Mouse (Mus musculus): ENCODE measurements around the gene Prdx5.

The Prdx5 gene

DNA sequence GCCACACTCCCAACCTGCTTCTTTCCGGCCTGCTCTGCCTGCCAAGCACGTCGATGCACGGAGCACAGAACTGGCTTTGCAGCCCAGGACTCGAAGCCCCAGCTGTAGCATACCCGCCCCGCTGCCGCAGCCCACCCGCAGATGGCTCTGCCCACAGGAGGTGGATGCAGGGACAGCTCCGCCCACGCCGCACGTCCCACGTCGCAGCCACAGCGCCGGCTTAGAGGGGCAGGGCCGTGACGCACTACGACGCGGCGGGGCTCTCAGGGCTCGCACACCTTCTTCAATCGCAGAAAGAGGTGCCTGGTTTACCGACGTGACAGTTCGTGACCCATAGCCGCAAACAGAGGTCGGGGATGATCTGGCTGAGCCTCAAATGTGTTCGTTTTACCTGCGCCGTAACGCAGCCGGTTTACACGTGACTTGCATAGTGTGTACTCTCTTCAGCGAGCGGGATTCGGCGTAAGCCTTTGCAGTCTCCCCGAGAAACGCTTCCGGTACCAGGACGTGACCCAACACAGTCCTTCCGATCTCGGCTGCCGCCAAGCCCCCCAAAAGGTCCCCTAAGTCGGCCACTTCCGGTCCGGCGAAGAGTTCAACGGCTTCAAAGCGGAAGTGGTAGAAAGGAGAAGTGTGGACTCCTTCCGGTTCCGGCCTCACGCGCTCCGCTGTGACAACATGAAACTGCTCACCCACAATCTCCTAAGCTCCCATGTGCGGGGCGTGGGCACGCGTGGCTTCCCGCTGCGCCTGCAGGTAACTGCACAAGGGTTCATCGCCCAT, at the start of gene Prdx5, which contains the start of gene Trmt112:
Prdx5 (minus strand) TSS at position 600 of the 783 bp plus-strand sequence.
Trmt112 (plus strand) TSS at position 192 of the 783 bp plus-strand sequence.
- DNase-seq: peak; percentile 93

DNA sequence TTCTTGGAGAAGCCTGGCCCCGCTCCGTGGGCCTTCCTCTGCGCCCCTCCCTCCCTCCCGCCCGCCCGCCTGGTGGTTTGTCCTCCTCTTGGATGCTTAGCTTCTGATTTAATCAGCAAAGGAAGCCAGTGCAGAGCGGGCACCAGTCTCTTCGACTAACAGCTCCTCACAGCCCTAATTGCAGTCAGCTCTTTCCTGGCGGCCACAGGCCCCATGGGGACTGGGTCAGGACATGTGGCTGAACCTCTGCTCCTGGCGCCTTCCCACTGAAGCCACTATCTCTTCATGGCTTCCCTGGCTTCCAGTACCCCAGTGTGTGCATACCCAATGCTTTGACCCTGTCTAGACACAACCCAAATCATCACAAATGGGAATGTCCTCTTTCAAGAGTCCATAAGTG, 46.6 kb upstream of the Prdx5 start:
- no peak for DNase-seq

DNA sequence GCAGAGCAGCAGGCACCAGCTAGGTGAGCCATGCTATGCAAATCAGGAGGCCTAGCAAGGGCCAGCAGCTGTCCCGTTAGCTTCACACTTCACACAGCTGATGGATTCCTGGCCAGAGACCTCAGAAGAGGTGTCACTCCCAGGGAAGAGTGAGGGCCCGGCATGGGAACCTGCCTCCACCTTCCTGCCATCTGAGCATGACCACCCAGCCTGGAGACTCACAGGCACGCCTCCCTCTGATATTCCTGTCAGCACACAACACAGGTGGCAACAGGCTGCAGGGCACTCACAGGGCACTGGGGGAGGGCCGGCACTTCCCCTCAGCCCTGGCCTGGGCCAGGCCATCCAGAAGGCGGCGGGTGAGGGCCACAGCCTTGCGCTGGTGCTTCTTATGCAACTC, 45.5 kb upstream of the Prdx5 start:
- peak; percentile 42 for DNase-seq

DNA sequence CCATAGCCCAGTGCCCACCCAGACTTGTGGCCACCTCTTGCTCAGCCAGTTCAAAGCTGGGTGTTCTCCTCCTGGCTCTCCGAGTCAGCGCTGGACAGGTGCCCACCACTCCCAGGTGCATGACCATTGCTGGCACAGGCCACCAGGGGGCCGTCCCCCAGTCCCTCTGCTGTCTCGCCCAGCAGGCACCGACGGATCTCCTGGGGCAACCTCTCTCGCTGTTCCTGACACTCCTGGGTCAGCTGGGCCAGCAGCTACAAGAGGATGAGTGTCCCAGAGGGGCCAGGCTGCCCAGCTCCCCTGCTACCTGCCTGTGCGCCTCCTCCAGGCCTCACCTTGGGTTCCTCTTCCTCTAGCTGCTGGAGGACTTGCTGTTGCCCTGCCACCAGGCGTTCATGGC, 44.1 kb upstream of the Prdx5 start:
- peak; percentile 72 for DNase-seq

DNA sequence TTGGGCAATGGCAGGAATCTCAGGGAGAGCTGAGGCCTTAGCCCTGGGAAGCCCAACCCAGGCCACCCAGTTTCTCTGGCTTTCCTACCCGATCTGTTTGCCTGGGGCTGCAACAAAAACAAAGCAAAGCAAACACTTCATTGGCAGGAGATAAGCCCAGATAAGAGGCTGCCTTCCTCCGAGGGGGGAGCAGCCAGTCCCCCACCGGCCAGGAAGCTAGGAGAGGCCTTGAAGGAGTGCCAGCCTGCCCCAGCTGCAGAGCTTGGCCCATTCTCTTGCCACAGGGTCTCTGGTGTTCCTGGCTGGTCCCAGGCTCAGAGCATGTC, 42.8 kb upstream of the Prdx5 start:
- peak; percentile 65 for DNase-seq

DNA sequence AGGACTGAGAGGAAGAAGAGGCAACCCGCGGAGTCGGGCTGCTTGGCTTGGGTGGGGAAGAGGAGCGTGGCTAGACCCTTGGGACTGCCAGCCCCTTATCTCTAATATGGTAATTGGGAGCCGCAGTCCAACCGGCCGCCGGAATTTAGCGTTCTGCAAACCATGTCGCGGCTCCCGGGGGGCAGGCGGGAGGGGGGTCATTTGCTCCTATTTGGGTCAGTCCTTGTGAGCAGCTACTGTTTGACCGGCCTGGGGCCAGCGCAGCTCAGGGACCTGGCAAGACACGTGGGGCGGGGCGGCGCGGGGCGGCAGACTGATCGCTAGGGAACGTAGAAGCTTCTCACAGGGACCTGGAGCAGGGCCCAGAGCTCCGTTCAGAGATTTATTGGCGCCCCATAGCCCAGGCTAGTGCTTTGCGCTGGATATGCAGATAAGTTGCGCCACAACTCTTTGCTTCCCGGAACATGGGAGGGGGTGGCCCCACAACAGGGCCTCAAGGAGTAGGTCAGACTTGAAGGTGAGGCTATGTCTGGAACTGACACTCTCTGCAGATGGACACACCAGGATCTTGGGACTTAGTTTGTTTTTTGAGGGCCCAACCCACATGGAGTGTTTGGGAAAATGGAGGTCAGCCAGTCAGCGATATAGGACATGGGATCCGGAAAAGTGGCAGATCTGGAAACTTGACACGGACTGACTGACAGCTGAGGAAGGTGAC, 42.2 kb upstream of the Prdx5 start:
- DNase-seq: peak; percentile 89

DNA sequence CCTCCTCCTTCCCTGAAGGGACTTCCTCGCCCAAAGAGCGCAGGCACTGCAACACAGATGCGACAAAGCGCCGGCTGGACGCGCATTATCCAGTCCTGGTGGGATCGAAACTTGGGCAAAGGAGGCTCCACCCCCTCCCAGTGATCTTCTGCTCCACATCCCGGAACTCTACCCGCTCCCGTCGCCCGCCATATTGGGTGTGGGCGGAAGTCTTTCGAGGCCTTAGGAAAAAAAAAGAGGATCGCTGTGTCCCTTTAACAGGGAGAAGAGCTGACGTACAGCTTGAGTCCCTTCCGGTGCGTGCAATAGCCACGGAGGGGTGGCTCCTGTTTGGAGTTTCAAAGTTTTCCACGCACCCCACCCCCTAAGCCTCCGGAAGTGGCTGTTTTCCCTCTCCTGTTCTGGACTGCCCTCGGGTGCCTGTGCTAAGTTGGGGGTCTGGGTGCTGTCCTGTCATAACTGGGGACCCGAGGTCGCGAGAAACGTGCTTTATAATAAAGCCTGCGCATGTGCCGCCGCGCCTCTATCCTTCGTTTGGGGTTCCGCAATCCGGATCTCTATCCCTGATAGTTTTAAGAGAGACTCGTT, 41.6 kb upstream of the Prdx5 start:
- DNase-seq: peak; percentile 94

DNA sequence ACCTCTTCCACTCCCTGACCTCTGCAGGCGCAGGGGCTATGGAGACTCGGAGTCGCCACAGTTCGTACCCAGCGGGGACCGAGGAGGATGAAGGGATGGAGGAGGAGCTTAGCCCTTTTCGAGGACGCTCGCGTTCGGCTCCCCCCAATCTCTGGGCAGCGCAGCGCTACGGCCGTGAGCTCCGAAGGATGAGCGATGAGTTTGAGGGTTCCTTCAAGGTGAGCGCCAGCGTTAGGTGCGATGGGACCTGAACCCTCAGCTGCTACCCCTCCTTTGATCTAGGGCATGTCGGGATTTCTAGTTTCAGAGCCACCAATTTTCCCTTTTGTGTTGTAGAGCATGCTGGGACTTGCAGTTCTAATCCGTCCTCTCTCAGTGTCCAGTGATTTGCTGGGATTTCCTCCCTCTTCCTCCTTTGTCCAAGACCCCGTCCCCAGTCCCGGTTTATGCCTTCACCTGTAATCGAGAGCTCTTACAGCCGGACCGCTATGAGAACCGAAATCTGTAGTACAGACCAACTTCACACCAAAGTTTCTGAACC, 40.8 kb upstream of the Prdx5 start:
- DNase-seq: peak; percentile 72

DNA sequence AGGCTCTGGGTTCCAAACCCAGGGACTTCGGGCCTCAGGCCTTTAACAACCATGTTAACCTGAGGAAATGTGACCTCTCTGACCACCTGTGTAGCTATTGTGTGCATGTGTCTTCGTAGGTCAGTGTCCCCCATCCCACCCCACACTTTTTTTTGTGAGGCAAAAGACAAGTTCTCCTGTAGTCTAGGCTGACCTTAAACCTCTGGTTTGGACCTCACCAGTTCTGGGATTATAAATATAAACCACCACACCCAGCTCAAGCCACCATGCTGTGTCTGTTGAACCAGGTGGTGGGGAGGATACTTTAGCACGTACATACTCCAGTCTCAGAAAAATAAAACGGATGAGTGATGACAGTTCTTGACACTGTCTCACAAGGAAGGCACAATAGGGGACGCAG, 40.0 kb upstream of the Prdx5 start:
- peak; percentile 35 for DNase-seq

DNA sequence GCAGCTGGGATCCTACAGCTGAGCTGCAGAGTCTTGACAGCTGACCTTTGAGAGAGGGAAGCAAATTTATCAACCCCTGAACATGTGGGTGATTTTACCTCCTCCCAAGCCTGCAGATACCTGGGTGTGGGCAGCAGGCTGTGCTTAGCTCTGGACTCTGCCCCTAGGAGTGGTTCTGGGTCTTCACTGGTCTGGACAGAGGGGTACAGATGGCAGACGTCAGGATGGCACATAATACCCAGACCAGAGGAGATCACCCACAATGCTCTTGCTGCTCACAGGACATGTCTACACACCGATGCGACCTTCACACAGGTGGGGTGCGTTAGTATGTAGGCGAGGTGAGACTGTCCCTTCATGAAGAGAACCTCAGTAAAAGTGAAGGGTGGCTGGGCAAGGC, 39.6 kb upstream of the Prdx5 start:
- peak; percentile 46 for DNase-seq

DNA sequence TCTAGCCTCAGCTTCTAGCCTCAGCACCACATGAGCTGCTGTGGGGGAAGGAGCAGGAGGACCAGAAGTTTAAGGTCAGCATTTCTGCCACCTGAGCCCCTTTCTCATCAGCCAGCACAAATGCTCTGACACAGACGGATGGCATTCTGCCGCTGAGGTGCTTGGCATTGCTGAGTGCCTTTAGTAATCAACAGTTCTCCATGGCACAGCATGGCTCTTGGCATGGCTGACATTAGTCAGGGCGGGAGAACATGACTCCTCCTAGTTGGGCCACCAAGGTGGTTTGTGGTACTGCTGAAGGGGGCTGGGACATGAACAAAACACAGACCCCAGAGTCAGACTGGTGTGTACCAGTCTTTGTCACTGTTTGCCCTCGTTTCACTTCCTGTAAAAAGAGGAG, 38.3 kb upstream of the Prdx5 start:
- peak; percentile 88 for DNase-seq

DNA sequence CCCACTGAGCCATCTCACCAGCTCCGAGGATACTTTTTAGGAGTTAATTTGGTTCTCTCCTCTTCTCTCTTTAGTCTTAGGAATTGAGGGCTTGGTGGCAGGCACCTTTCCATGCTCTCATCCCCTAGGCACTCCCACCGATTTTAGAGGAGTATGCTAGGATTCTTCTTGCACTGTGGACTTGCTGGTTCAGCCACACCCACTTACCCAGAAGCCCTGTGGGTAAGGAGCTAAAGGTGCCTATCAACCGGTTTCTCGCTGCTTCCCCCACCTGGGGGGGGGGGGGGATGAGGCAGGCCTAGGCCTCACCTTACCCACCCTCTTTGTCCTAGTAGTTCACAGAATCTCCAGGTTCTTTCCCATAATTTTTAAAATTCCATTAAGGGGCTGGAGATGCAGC, 37.8 kb upstream of the Prdx5 start:
- DNase-seq: no peak

DNA sequence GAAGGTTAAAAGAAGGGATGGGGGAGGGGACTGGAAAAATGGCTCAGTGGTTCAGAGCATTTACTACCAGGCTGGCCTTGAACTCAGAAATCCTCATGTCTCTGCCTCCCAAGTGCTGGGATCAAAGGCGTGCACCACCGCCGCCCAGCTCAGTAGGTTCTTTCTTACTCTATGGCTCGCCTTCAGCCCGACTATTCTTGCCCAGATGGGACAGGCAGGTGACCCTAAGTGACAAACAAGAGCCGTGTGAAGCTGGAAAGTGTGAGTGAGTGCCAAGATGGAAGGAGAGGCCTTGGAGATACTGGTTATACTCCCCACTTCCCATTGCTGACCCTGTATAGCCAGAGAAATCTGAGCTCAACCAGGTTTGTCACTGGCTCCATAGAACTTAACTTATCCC, 33.8 kb upstream of the Prdx5 start:
- peak; percentile 68 for DNase-seq

DNA sequence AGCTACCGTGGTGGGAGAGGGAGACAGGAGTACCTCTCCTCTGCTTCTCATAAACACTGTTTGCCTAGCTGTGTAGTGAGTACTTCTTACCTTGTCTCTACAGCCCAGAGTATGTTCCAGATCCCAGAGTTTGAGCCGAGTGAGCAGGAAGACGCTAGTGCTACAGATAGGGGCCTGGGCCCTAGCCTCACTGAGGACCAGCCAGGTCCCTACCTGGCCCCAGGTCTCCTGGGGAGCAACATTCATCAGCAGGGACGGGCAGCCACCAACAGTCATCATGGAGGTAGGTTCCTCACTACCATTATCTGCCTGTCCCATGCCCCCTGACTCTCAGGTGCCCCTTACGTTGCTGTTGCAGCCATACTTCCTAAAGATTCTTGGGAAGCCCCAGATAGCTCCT, 32.9 kb upstream of the Prdx5 start:
- DNase-seq: peak; percentile 63

DNA sequence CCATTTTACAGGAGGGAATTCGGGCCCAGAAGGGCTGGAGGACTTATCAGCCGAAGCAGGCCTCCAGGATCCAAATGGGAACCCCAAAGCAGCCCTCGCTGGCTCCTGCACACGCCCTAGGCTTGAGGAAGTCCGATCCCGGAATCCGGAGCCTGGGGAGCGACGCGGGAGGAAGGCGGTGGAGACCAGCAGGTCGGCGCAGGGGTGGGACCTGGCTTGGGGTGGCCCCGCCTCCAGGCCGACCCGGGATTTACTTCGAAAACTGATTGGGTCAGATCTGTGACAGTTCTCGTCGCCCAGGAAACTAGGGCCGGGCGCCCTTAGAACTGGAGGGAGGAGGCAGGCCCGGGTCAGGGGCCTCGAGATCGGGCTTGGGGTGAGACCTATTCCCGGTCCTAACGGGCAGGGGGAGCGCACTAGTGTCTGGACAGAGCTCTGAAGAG, 32.4 kb upstream of the Prdx5 start, which contains the start of gene Gpr137:
Gpr137 (minus strand) TSS at position 232 of the 443 bp plus-strand sequence.
- peak; percentile 94 for DNase-seq

DNA sequence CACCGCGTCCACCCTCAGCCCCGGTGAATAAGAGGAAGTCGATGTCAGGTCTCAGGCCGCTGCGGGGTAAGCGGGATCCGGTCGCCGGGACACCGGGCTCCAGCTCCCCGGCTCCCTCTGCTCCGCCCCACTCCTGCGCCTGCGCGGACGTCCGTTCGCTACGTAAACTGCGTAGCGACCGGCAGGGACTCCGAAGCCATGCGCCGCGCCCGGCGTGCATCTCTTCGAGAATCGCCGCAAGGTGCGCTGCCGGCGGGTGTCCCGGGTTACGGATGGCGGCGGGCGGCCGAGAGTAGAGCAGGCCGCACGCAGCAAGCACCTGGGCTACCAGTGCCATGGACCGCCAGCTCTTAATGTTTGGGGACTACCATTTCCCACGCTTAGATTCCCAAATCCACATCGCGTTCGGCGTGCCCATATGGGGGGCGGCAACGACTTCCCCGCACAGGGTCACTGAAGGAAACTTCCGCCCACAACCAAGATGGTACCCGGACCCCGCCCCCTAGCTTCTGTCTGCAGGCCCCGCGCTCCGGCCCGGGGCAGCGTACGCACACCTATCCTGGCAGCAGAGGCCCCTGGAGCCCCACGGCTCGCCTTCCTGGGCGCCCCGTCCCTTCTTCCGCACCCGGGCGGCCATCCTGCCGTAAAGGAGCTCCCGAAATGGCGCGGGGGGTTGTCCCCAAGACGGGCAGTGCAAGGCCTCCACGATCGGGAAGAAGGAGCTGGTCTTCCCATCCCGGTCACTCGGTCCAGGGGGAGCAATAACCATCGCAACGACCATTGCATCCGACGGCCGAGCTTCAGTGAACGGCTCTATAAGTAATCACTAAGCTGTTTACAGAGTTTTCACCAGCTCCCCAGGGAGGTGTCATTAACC, 31.7 kb upstream of the Prdx5 start, which contains the start of gene Bad:
Bad (plus strand) TSS at position 490 of the 877 bp plus-strand sequence.
- DNase-seq: peak; percentile 90

DNA sequence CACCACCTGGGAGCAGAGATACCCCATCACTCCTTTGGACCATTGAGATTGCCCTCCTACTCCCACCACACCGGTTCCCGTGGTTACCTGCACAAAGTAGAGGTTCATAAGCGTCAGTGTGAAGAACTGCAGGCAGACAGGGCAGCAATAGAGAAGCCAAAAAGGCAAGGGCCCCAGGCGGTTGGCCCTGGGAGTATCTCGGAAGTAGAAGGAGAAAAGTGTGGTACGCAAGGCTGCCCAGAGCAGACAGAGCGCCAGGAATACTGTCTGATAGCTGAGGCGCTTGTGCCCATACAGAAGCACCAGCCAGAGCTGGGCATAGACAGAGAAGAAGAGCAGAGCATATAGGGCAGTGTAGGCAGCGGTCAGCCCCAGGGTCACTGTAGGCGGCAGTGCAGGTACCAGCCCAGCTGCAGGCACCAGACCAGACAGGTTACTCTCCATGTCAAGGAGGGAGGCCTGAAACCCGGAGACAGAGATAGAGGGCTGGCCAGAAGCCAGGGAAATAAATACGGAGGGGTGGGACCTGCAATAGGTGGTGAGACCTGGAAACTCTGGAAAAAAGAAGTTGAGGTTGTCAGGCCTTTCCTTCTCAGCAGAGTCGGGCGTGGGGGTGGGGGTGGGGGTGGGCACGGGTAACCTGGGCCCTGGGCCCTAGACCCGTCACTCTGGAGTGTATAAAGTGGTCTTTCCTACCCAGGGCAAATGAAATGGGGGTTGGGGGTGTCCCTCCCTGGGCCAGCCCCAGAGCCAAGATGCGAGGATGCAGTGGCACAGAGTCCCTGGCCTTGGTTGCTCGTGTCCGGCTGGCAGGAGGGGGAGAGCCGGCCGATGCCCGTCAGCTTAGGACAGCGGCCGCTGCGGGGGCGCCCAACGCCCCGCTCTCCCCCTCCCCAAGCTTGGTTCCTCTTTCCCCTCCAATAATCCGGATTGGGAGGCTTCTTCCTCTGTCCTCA, 30.8 kb upstream of the Prdx5 start:
- DNase-seq: peak; percentile 73

DNA sequence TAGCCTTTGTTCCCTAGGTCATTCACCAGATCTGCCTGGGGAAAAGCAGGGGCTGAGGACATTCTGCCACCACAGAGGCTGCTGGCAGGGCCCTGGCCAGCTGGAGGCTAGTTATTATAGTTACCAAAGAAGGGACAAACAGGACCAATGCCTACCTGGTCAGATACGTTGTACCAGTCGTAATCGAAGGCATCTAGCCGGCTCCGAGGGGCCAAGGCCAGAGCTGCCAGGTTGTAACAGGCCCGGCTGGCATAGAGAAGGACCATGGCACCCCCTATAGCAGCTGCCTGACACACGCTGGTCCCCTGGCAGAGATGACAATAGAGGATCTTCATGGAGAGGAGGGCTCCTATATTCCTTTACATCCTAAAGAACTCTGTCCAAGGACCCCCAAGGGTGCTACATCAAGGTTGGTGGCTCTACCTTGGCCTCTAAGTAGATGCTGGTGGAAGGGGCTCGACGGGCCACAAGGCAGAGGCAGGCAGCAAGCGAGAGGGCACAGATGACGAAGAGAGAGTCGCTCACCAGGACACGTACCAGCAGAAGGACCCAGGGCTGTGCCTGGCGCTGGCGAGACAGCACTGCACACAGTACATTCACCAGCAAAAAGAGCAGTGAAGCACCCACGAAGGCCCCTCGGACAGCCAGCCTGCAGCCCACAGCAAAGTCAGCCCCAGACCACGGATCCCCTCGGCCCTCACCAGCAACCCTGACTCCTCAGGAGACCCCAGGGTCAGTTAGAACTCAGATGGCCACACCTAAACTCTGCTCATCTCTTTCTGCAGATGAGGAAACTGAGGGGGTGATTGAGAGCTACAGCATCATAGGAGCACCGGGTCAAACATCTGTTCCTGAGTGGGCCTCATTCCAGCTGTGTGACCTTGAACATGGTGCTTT, 29.4 kb upstream of the Prdx5 start:
- DNase-seq: peak; percentile 63

DNA sequence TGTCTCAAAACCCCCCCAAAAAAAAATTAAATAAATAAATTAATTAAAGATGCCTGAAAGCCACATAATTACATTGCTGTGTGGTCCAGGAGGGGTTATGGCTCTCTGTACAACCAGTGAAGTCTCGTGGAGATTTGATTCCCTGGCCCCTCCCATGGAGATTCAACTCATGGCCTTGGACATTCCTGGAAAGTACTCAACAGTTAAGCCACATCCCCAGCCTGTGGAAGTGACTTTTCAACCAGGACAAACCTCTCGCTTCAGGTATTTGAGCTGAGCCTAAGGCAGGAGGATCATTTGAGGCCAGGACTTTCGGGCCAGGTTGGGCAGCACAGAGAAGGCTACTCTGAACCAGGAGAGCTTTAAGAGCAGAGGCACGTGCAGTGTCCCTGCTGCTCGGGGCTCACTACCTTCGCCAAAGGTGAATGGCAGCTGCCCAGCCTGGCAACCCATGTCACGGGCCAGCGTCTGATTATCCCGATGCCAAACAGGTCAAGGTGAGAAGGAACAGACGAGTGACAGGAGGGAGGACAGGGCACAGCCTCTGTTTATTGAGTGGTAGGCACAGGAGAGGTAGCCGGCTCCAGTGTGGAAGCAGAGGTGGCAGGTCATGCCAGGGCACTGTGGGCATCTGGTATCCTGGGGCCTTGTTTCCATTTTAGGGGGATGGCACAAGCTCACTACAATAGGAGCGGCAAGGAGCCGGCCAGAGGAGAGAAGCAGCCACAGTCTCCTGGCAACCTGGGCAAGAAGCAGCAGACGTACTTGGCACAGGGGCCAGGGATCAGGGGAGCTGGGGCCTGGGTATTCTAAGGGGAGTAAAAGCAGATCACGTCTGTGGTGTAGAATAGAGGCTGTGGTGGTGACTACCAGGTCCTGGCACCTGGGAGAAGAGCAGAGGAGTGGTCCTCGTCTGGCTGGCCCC, 27.9 kb upstream of the Prdx5 start:
- DNase-seq: peak; percentile 82

All from cerebellum, adult 11-12 months (tissue).